Mouse (Mus musculus) bone marrow, adult 2 months (tissue): ENCODE results near the gene Hapln2.

Experiments
- CTCF ChIP-seq: fragments of 200-500 bp; IDR thresholded peaks from 2 replicates; pipeline ENCODE4 v1.5.1; 2011; ENCODE audit warnings: low read length, control low read depth; ENCODE audit not compliant: control insufficient read depth, insufficient read depth
- POLR2A ChIP-seq: fragments of 200-500 bp; IDR thresholded peaks from 2 replicates; pipeline ENCODE4 v1.6.1; 2011; ENCODE audit warnings: low read depth, mild to moderate bottlenecking, control low read depth, low read length, borderline replicate concordance; ENCODE audit not compliant: control insufficient read depth

DNA sequence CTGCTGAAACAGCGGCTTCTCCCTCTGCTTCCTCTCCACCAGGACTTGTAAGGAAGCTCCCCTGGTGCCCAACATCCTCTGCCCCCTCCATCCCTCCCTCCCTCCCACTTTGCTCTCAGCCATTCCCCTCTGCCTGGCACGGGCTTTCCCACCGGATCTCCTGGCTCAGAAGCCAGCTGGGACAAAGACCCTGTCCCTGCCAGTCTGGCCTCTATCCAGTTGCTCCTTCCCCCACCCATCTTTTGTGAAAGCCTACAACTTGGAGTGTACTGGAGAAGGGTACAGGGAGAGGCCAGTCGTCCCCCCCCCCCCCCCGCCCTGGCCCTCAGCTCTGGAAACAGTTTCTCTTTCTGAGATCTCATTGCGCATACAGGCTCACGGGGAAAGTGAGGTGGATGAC, 28.6 kb downstream of the Hapln2 start:
- TF ChIP-seq CTCF (no peak), POLR2A (no peak)
